Mouse (Mus musculus) spleen, adult 2 months (tissue): ENCODE results near the gene Ddb2.

ENCODE experiments used
- CTCF ChIP-seq: fragments of 200-500 bp; IDR thresholded peaks from 2 replicates; pipeline ENCODE4 v1.5.1; 2011; ENCODE audit warnings: mild to moderate bottlenecking, inconsistent platforms; ENCODE audit not compliant: insufficient read depth, insufficient read length, insufficient replicate concordance; ENCODE audit errors: extremely low read depth
- POLR2A ChIP-seq: fragments of 200-500 bp; IDR thresholded peaks from 2 replicates; pipeline ENCODE4 v1.6.1; 2011; ENCODE audit warnings: low read depth, low read length, inconsistent platforms

DNA sequence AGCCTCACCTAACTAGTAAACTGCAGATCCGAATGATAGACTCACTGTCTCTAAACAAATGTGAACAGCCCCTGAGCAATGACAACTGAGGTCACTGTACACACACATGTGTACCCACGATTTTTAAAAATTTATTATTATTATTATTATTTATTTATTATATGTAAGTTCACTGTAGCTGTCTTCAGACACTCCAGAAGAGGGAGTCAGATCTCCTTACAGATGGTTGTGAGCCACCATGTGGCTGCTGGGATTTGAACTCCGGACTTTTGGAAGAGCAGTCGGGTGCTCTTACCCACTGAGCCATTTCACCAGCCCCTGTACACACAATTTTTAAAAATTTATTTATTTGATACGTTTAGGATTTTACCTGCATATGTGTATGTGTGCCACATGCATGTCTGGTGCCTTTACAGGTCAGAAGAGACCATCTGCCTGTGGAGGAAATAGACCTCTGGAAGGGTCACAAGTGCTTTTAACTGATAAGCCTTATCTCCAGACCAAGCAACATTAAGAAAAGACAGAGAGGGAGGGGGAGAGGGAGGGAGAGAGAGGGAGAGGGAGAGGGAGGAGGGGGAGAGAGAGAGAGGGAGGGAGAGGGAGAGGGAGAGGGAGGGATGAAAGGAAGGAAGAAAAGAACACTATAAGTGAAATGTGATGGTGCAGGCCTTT, 7.9 kb upstream of the Ddb2 start:
- TF ChIP-seq CTCF (no peak), POLR2A (no peak)
